Mouse (Mus musculus) induced T-regulatory cell, adult 2 months (primary cell): ENCODE measurements at regions not wholly inside any gene's neighbourhood (a gene's known extent, or its start where the extent isn't known, plus 50 kb on each side); places are given as distances from the start of the nearest gene placed in this dataset.
"Not testable (repeated sequence)": the region's sequence is repeated elsewhere in the genome, so short reads cannot be mapped to it uniquely, and the experiment has no call there.

Experiments used
- DNase-seq: peaks from one replicate; pipeline ENCODE4 v3.0.0-alpha.2; 2012; ENCODE audit warnings: low read depth

- DNase-seq = not testable (repeated sequence)
These were observed 256.5 kb upstream of the Olfr161 start for GRCm38 (mm10) chr16:3334355-3334754.

DNA sequence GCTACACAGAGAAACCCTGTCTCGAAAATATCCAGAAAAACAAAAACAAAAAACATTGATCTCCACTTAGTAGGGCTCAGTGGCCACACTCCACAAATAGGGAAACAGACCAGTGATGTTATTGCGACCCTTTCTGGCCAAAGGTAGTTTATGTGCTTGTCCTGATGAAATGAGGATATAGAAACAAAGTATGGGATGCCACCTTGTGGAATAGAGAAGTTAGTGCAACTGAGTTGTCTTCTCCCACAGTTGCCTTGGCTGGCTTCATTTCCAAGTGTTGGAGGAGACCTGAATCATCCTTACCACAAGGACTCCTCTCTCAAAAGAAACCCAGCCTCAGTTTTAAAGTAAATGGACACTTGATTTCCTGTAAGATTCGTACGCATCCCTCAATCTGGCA is 247.5 kb upstream of the Olfr161 start:
- not testable (repeated sequence) for DNase-seq

- DNase-seq = not testable (repeated sequence)
These were observed 246.0 kb upstream of the Olfr161 start for GRCm38 (mm10) chr16:3344725-3345380.

- not testable (repeated sequence) for DNase-seq
These were observed 241.5 kb upstream of the Olfr161 start for GRCm38 (mm10) chr16:3349382-3349781.

GRCm38 (mm10) chr16:3349850-3350547 is 240.8 kb upstream of the Olfr161 start:
- peak; percentile 26 for DNase-seq

GRCm38 (mm10) chr16:3350668-3351507 is 240.0 kb upstream of the Olfr161 start:
- DNase-seq = peak; percentile 80

DNA sequence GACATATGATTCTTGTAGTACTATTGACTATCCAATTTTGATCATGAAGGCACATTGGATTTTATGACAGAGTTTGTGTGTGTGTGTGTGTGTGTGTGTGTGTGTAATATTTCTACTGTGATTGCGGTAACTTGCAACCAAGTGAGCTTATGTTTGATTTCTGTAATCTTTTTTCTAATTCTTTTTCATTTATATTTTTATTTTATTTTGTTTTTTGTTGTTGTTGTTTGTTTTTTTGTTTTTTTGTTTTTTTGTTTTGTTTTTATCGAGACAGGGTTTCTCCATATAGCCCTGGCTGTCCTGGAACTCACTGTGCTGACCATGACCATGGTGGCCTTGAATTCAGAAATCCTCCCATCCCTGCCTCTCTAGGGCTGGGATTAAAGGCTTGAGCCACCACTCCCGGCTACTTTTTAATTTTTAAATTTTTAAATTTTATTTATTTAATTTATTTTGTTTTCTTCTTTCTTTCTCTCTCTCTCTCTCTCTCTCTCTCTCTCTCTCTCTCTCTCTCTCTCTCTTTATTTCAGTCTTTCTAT is 239.3 kb upstream of the Olfr161 start:
- DNase-seq = peak; percentile 5
